Mouse (Mus musculus) embryo, embryonic 11.5 days (tissue): Measurements from ENCODE around the gene Mansc4.

Source experiments
- DNase-seq: peaks from one replicate; pipeline ENCODE4 v3.0.0-alpha.2; 2012; ENCODE audit warnings: low read depth, low spot score

Mansc4 gene

DNA sequence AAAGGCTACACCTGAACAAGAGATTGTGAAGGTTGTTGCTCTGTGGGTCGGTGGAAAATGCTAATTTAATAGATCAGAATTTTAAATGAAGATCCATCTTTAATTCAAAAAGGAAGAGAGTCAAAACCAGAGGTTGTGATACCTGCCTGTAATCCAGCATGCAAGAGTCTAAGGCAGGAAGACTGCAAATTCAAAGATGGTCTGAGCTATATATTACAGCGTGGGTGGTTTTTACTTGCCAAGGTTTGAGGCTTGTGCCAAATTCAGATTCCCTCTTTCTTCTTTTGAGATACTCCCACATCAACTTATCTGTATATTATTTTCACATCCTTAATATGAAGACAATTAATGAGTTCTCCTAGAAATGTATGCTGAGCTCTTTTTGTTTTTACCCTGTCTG is 58.4 kb downstream of the Mansc4 start:
- no peak for DNase-seq
